Mouse (Mus musculus): ENCODE measurements at regions not wholly inside any gene's neighbourhood (a gene's known extent, or its start where the extent isn't known, plus 50 kb on each side); places are given as distances from the start of the nearest gene placed in this dataset.

DNA sequence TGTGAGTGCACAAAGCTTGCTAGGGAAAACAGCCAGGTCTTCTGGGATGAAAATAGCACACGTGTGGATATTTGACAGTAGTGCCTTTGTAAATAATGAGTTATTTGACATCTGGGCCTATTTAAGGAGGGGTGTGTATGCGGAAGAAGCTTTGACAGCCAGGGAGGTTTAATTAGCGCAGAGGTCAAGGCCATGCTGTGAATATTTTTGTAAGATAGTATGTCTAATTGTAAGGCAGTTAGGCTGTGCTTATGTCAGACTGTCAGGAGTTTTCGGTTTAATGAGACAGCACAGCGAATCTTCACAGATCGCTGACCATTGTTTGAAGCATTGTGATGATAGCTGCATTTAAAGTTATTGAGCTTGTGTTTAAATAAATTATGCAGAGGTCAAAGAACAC, 337.1 kb upstream of the Msl3l2 start:
- TF ChIP-seq CTCF (IDR thresholded peaks at IDR 0.05; ENCODE audit: low read depth) (no peak), EP300 (optimal IDR thresholded peaks at IDR 0.05) (no peak)

All from stomach, postnatal 0 days (tissue).